Mouse (Mus musculus) forebrain, embryonic 12.5 days (tissue): ENCODE measurements around the gene Ikzf1. TPM values are rescaled to one million over a fixed set of nuclear protein-coding genes. Genes with fewer than 3 reads are reported as not detected.

Experiments used
- ATAC-seq: fragments of 200-750 bp; cut with Nextera tagmentation; 2 replicates; pipeline ENCODE4 v1.8.0; 2017; ENCODE audit warnings: moderate TSS enrichment; ENCODE audit not compliant: low FRiP score
- H3K27ac ChIP-seq: fragments of 300-500 bp; sonication (generic); 2 replicates; pipeline ENCODE4 v1.5.1; 2016; ENCODE audit warnings: mild to moderate bottlenecking
- H3K27me3 ChIP-seq: fragments of 300-500 bp; sonication (generic); 2 replicates; pipeline ENCODE4 v1.6.1; 2016; ENCODE audit warnings: mild to moderate bottlenecking
- H3K36me3 ChIP-seq: fragments of 300-500 bp; sonication (generic); replicated peaks from 2 replicates; pipeline ENCODE4 v1.6.1; 2016; ENCODE audit warnings: mild to moderate bottlenecking
- H3K4me1 ChIP-seq: fragments of 300-500 bp; sonication (generic); 2 replicates; pipeline ENCODE4 v1.6.1; 2016
- H3K4me2 ChIP-seq: fragments of 300-500 bp; sonication (generic); 2 replicates; pipeline ENCODE4 v1.6.1; 2016; ENCODE audit warnings: mild to moderate bottlenecking, moderate library complexity
- H3K4me3 ChIP-seq: fragments of 300-500 bp; sonication (generic); replicated peaks from 2 replicates; pipeline ENCODE4 v1.5.1; 2016; ENCODE audit warnings: mild to moderate bottlenecking
- H3K9ac ChIP-seq: fragments of 300-500 bp; sonication (generic); 2 replicates; pipeline ENCODE4 v1.6.1; 2016; ENCODE audit warnings: mild to moderate bottlenecking
- H3K9me3 ChIP-seq: fragments of 300-500 bp; sonication (generic); 2 replicates; pipeline ENCODE4 v1.6.1; 2016
- WGBS: fragments of 180-500 bp; shearing (Covaris S2); methylation state at CpG from one replicate; pipeline ENCODE4 v1.1.7; 2016; 5-methylcytosine and 5-hydroxymethylcytosine counted together
- polyA plus RNA-seq: library from polyadenylated mRNA; unstranded; fragments of >200 nt; fragmentation: Nextera tagmentation; extraction: Ambion mirVana; gene quantifications from 2 replicates; pipeline ENCODE4 v1.2.1, GENCODE M21; 2016

Gene Ikzf1
- polyA plus RNA-seq, 1 experiment from 2014 or later, result 0.98 TPM

- under 1% methylated on average over 11 of the region's 11 CpGs for WGBS
Observed at GRCm38 (mm10) chr11:11809404-11810175, 124.8 kb downstream of the Ikzf1 start.

GRCm38 (mm10) chr11:11811906-11812480, 127.2 kb downstream of the Ikzf1 start:
- H3K36me3 ChIP-seq, result no peaks in the 10 kb centered on the region
- H3K27me3 ChIP-seq, result no peaks in the 10 kb centered on the region
- peak; percentile 24; the same call in 1 of the 2 replicates for ATAC-seq
- WGBS, result 20% methylated on average over 9 of the region's 9 CpGs
- no peaks in the 10 kb centered on the region for H3K9me3 ChIP-seq
- H3K4me1 ChIP-seq, result peaks cover 13% of the 10 kb centered on the region
- H3K4me3 ChIP-seq, result no peak overlapping the region
- H3K27ac ChIP-seq, result no peak overlapping the region
- H3K4me2 ChIP-seq, result peak overlapping the region; percentile 31
- no peak overlapping the region for H3K9ac ChIP-seq

More at GRCm38 (mm10) chr11:11809404-11810175, 124.8 kb downstream of the Ikzf1 start:
- H3K4me1 ChIP-seq, result peaks cover 13% of the 10 kb centered on the region
- peak overlapping the region; percentile 80 for H3K9ac ChIP-seq
- peak overlapping the region; percentile 74 for H3K4me2 ChIP-seq
- peak overlapping the region; percentile 98 for H3K27ac ChIP-seq
- peak overlapping the region; percentile 60 for H3K4me3 ChIP-seq
- peaks cover 7% of the 10 kb centered on the region for H3K36me3 ChIP-seq
- H3K9me3 ChIP-seq, result no peaks in the 10 kb centered on the region
- peak; percentile 36 for ATAC-seq
- no peaks in the 10 kb centered on the region for H3K27me3 ChIP-seq

GRCm38 (mm10) chr11:11815737-11816136, 130.9 kb downstream of the Ikzf1 start:
- no peak for ATAC-seq
- Histone ChIP-seq H3K4me3 (no peak overlapping the region), H3K4me2 (no peak overlapping the region), H3K9me3 (no peaks in the 10 kb centered on the region), H3K36me3 (no peaks in the 10 kb centered on the region), H3K4me1 (peaks cover 4% of the 10 kb centered on the region), H3K27ac (no peak overlapping the region), H3K9ac (no peak overlapping the region), H3K27me3 (0 out of 2 replicates have a peak, but pooled peaks cover 3% of the 10 kb centered on the region)
- WGBS, result 56% methylated on average over 3 of the region's 3 CpGs

GRCm38 (mm10) chr11:11818797-11819196, 134.0 kb downstream of the Ikzf1 start:
- no peak overlapping the region for H3K9ac ChIP-seq
- no peak for ATAC-seq
- no peak overlapping the region for H3K4me3 ChIP-seq
- H3K27ac ChIP-seq, result no peak overlapping the region
- H3K9me3 ChIP-seq, result no peaks in the 10 kb centered on the region
- no peaks in the 10 kb centered on the region for H3K36me3 ChIP-seq
- H3K4me2 ChIP-seq, result no peak overlapping the region
- H3K27me3 ChIP-seq, result 0 out of 2 replicates have a peak, but pooled peaks cover 3% of the 10 kb centered on the region
- H3K4me1 ChIP-seq, result peaks cover 32% of the 10 kb centered on the region
- WGBS, result 91% methylated on average over 6 of the region's 6 CpGs

- no peaks in the 10 kb centered on the region for H3K9me3 ChIP-seq
- H3K4me1 ChIP-seq, result peaks cover 36% of the 10 kb centered on the region
- 0 out of 2 replicates have a peak, but pooled peaks cover 3% of the 10 kb centered on the region for H3K27me3 ChIP-seq
- no peak overlapping the region for H3K4me3 ChIP-seq
- H3K36me3 ChIP-seq, result no peaks in the 10 kb centered on the region
- H3K9ac ChIP-seq, result no peak overlapping the region
- no peak overlapping the region for H3K27ac ChIP-seq
- 88% methylated on average over 5 of the region's 5 CpGs for WGBS
- H3K4me2 ChIP-seq, result no peak overlapping the region
- no peak for ATAC-seq
Observed at GRCm38 (mm10) chr11:11819206-11819605, 134.4 kb downstream of the Ikzf1 start.

- no peak overlapping the region for H3K4me2 ChIP-seq
- WGBS, result 3% methylated on average over 2 of the region's 2 CpGs
- H3K27me3 ChIP-seq, result 0 out of 2 replicates have a peak, but pooled peaks cover 3% of the 10 kb centered on the region
- peak; percentile 44 for ATAC-seq
- no peaks in the 10 kb centered on the region for H3K9me3 ChIP-seq
- peaks cover 46% of the 10 kb centered on the region for H3K4me1 ChIP-seq
- no peak overlapping the region for H3K4me3 ChIP-seq
- H3K9ac ChIP-seq, result no peak overlapping the region
- H3K27ac ChIP-seq, result peak overlapping the region; percentile 89; the same call in 1 of the 2 replicates
- no peaks in the 10 kb centered on the region for H3K36me3 ChIP-seq
Observed at GRCm38 (mm10) chr11:11820251-11820650, 135.4 kb downstream of the Ikzf1 start.

GRCm38 (mm10) chr11:11820737-11821136, 135.9 kb downstream of the Ikzf1 start:
- 71% methylated on average over 3 of the region's 3 CpGs for WGBS
- no peaks in the 10 kb centered on the region for H3K9me3 ChIP-seq
- H3K4me3 ChIP-seq, result no peak overlapping the region
- ATAC-seq, result no peak
- H3K27me3 ChIP-seq, result 0 out of 2 replicates have a peak, but pooled peaks cover 3% of the 10 kb centered on the region
- H3K27ac ChIP-seq, result peak overlapping the region; percentile 89
- no peaks in the 10 kb centered on the region for H3K36me3 ChIP-seq
- H3K4me1 ChIP-seq, result peaks cover 48% of the 10 kb centered on the region
- no peak overlapping the region for H3K9ac ChIP-seq
- H3K4me2 ChIP-seq, result no peak overlapping the region

- H3K9ac ChIP-seq, result peak overlapping the region; percentile 43; the same call in 1 of the 2 replicates
- peaks cover 3% of the 10 kb centered on the region; the same call in 1 of the 2 replicates for H3K27me3 ChIP-seq
- no peaks in the 10 kb centered on the region for H3K9me3 ChIP-seq
- H3K4me2 ChIP-seq, result peak overlapping the region; percentile 30
- WGBS, result 5% methylated on average over 15 of the region's 16 CpGs
- ATAC-seq, result peak; percentile 84
- H3K27ac ChIP-seq, result peak overlapping the region; percentile 89
- H3K4me1 ChIP-seq, result peaks cover 48% of the 10 kb centered on the region
- H3K4me3 ChIP-seq, result no peak overlapping the region
- H3K36me3 ChIP-seq, result no peaks in the 10 kb centered on the region
Observed at GRCm38 (mm10) chr11:11821387-11821975, 136.7 kb downstream of the Ikzf1 start.

Other genes with a start within 250 kb of the Ikzf1 start
- 1.3 and 2.0 TPM in 2 replicates for gene Spata48, start 222.9 kb upstream of the Ikzf1 start, polyA plus RNA-seq
- gene Zpbp, start 222.6 kb upstream of the Ikzf1 start, polyA plus RNA-seq, result 0.49 and 0.59 TPM in 2 replicates
- not detected in 2 replicates for gene 4930512M02Rik, start 57.2 kb upstream of the Ikzf1 start, polyA plus RNA-seq
- gene Fignl1, start 124.0 kb downstream of the Ikzf1 start, polyA plus RNA-seq, result 76.3 and 80.5 TPM in 2 replicates
- 7.3 and 7.7 TPM in 2 replicates for gene Ddc, start 213.1 kb downstream of the Ikzf1 start, polyA plus RNA-seq